Mouse (Mus musculus) hindbrain, embryonic 16.5 days (tissue): ENCODE measurements around the gene Csnk1d. TPM values are rescaled to one million over a fixed set of nuclear protein-coding genes. Genes with fewer than 3 reads are reported as not detected.

Experiments used
- ATAC-seq: fragments of 200-750 bp; cut with Nextera tagmentation; 2 replicates; pipeline ENCODE4 v1.8.0; 2017; ENCODE audit warnings: moderate TSS enrichment, moderate library complexity
- H3K27ac ChIP-seq: fragments of 300-500 bp; sonication (generic); 2 replicates; pipeline ENCODE4 v1.5.1; 2014; ENCODE audit warnings: low read depth, mild to moderate bottlenecking, control low read depth, low read length, moderate library complexity
- H3K27me3 ChIP-seq: fragments of 300-500 bp; sonication (generic); replicated peaks from 2 replicates; pipeline ENCODE4 v1.6.1; 2014; ENCODE audit warnings: low read length; ENCODE audit not compliant: control insufficient read depth, insufficient read depth
- H3K36me3 ChIP-seq: fragments of 300-500 bp; sonication (generic); 2 replicates; pipeline ENCODE4 v1.6.1; 2014; ENCODE audit warnings: mild to moderate bottlenecking, low read length, moderate library complexity, mixed read lengths; ENCODE audit not compliant: control insufficient read depth, insufficient read depth
- H3K4me1 ChIP-seq: fragments of 300-500 bp; sonication (generic); 2 replicates; pipeline ENCODE4 v1.6.1; 2014; ENCODE audit warnings: low read depth, low read length; ENCODE audit not compliant: control insufficient read depth, insufficient read depth
- H3K4me2 ChIP-seq: fragments of 300-500 bp; sonication (generic); 2 replicates; pipeline ENCODE4 v1.6.1; 2014; ENCODE audit warnings: mild to moderate bottlenecking, low read length, control low read depth, moderate library complexity
- H3K4me3 ChIP-seq: fragments of 300-500 bp; sonication (generic); 2 replicates; pipeline ENCODE4 v1.5.1; 2014; ENCODE audit warnings: mild to moderate bottlenecking, low read length, control low read depth, moderate library complexity
- H3K9ac ChIP-seq: fragments of 300-500 bp; sonication (generic); 2 replicates; pipeline ENCODE4 v1.6.1; 2014; ENCODE audit warnings: low read depth, mild to moderate bottlenecking, control low read depth, low read length, moderate library complexity
- H3K9me3 ChIP-seq: fragments of 300-500 bp; sonication (generic); 2 replicates; pipeline ENCODE4 v1.6.1; 2014; ENCODE audit warnings: mild to moderate bottlenecking, low read length, moderate library complexity; ENCODE audit not compliant: control insufficient read depth
- WGBS: fragments of 180-500 bp; shearing (Covaris S2); extraction: QIAGEN DNeasy Blood & Tissue Kit; methylation state at CpG from one replicate; pipeline ENCODE4 v1.1.7; 2014; 5-methylcytosine and 5-hydroxymethylcytosine counted together
- polyA plus RNA-seq: library from polyadenylated mRNA; unstranded; fragments of >200 nt; fragmentation: Nextera tagmentation; extraction: Ambion mirVana; gene quantifications from 2 replicates; pipeline ENCODE4 v1.2.1, GENCODE M21; 2015

Gene Csnk1d
- polyA plus RNA-seq, 1 experiment from 2014 or later: 124 TPM

- WGBS: 58% methylated on average over 19 of the region's 19 CpGs
- Histone ChIP-seq H3K27me3 (no peaks in the 10 kb centered on the region), H3K36me3 (no peaks in the 10 kb centered on the region), H3K4me3 (peak overlapping the region; percentile 9; the same call in 1 of the 2 replicates), H3K9ac (peak overlapping the region; percentile 28; the same call in 1 of the 2 replicates), H3K9me3 (no peaks in the 10 kb centered on the region), H3K4me1 (no peaks in the 10 kb centered on the region), H3K4me2 (peak overlapping the region; percentile 45), H3K27ac (no peak overlapping the region)
- no peak for ATAC-seq
Measured at GRCm38 (mm10) chr11:121014896-121015300, 23.8 kb upstream of the Csnk1d start.

DNA sequence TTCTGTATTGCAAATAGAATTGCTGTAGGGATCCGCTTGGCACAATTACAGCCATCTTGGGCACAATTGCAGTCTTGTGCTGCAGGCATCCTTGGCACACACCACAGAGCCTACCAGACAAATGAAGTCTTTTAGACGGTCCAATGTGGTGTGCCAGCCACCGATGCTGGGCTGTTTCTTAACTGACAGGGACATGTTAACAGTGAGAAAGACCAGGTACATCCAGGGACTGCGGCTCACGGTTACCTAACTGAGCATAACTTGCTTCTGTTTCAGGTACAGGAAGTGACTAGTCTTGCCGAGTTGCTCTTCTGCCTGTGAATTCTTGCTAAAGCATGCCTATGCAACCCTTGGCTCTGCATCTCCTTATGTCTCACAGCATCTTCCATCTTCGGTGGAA is 22.5 kb upstream of the Csnk1d start:
- Histone ChIP-seq H3K9ac (no peak overlapping the region), H3K4me1 (no peaks in the 10 kb centered on the region), H3K36me3 (no peaks in the 10 kb centered on the region), H3K27ac (no peak overlapping the region), H3K27me3 (no peaks in the 10 kb centered on the region), H3K4me3 (no peak overlapping the region), H3K9me3 (no peaks in the 10 kb centered on the region), H3K4me2 (no peak overlapping the region)
- ATAC-seq: no peak
- 76% methylated on average over 7 of the region's 7 CpGs for WGBS

DNA sequence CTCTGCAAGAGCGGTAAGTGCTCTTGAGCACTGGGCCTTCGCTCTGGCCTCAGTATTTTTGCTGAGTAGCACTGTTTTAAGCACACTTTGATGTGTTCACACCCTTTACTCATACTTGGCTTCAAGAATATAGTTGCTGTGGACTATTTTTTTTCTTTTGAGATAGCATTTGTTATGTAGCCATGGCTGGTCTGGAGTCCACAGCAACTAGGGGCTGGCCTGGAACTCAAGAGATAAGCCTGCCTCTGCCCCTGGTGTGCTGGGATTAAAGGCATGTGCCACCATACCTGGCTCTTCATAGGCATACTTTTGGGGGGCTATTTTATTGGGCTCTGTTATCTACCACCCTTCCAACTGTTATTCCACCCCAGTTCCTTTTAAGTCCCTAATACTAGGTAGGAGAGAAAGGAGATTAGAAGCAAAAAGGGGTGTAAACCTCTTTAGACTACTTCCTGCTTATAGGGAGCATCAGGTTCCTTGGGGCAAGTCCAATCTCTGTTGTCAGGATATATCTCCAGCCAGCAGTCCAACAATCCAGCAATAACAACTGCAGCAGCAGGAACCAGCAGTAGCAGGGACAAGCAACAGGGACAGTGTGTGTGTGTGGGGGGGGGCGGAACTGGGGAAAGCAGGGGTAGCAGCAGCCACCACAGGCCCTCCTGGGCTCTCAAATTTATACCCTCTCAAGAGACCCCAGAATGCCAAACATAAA is 19.1 kb upstream of the Csnk1d start:
- Histone ChIP-seq H3K4me1 (no peaks in the 10 kb centered on the region), H3K27ac (no peak overlapping the region), H3K9me3 (no peaks in the 10 kb centered on the region), H3K27me3 (no peaks in the 10 kb centered on the region), H3K9ac (no peak overlapping the region), H3K4me3 (no peak overlapping the region), H3K4me2 (no peak overlapping the region), H3K36me3 (no peaks in the 10 kb centered on the region)
- no peak for ATAC-seq
- WGBS: 92% methylated on average over 3 of the region's 3 CpGs

DNA sequence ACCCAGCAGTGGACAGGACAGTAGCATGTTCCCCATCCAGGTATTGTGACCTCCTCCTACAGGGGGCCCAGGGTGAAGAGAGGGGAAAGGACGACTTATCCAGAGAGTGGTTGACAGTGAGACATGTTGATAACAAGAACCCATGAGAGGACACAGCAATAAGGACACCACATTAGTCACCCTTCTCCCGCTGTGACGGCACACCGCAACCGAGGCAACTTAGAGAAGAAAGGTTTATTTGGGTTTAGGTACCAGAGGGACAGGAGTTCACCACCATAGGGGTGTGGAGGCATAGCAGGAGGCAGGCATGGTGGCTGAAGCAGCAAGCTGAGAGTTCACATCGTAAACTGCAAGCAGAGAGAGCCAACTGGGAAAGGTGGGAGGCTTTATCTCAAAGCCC is 15.1 kb upstream of the Csnk1d start:
- H3K9ac ChIP-seq: no peak overlapping the region
- 83% methylated on average over 6 of the region's 6 CpGs for WGBS
- H3K36me3 ChIP-seq: no peaks in the 10 kb centered on the region
- H3K4me3 ChIP-seq: no peak overlapping the region
- ATAC-seq: no peak
- H3K27ac ChIP-seq: no peak overlapping the region
- no peaks in the 10 kb centered on the region for H3K4me1 ChIP-seq
- no peaks in the 10 kb centered on the region for H3K27me3 ChIP-seq
- no peaks in the 10 kb centered on the region for H3K9me3 ChIP-seq
- H3K4me2 ChIP-seq: no peak overlapping the region

- no peaks in the 10 kb centered on the region for H3K36me3 ChIP-seq
- no peak overlapping the region for H3K9ac ChIP-seq
- no peak for ATAC-seq
- H3K4me1 ChIP-seq: no peaks in the 10 kb centered on the region
- H3K4me2 ChIP-seq: no peak overlapping the region
- no peaks in the 10 kb centered on the region for H3K9me3 ChIP-seq
- H3K27me3 ChIP-seq: no peaks in the 10 kb centered on the region
- no peak overlapping the region for H3K4me3 ChIP-seq
- 46% methylated on average over 5 of the region's 5 CpGs for WGBS
- H3K27ac ChIP-seq: no peak overlapping the region
Measured at GRCm38 (mm10) chr11:121004281-121004680, 13.2 kb upstream of the Csnk1d start.

GRCm38 (mm10) chr11:121001966-121002365 is 10.8 kb upstream of the Csnk1d start:
- no peak for ATAC-seq
- Histone ChIP-seq H3K4me2 (no peak overlapping the region), H3K9ac (no peak overlapping the region), H3K27ac (no peak overlapping the region), H3K4me1 (no peaks in the 10 kb centered on the region), H3K36me3 (no peaks in the 10 kb centered on the region), H3K9me3 (no peaks in the 10 kb centered on the region), H3K27me3 (no peaks in the 10 kb centered on the region), H3K4me3 (no peak overlapping the region)
- 58% methylated on average over 4 of the region's 4 CpGs for WGBS

DNA sequence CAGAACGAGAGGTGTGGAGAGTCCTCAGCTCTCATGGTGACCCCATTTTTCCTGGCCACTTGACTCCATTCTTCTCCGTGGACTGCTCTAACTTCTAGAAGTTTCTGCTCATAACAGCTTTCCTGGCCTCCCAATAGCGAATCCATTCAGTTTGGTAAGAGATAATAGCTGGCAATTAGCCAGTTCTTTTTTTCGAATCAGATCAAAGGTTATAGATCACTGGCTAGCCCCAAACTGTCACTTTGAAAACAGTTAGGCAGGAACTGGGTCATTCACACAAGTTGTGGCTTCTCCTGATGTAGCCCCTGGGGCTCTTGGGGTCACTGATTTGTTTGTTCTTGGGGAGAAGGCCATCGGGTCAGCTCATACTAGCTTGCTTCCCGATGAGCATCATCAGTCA is 3.6 kb upstream of the Csnk1d start:
- no peak overlapping the region for H3K4me2 ChIP-seq
- ATAC-seq: no peak
- no peaks in the 10 kb centered on the region for H3K27me3 ChIP-seq
- H3K9me3 ChIP-seq: no peaks in the 10 kb centered on the region
- 84% methylated on average over 6 of the region's 6 CpGs for WGBS
- H3K9ac ChIP-seq: no peak overlapping the region
- H3K4me3 ChIP-seq: no peak overlapping the region
- H3K27ac ChIP-seq: no peak overlapping the region
- H3K4me1 ChIP-seq: peaks cover 17% of the 10 kb centered on the region
- no peaks in the 10 kb centered on the region for H3K36me3 ChIP-seq

GRCm38 (mm10) chr11:120993586-120993985 is 2.5 kb upstream of the Csnk1d start:
- no peak for ATAC-seq
- H3K27me3 ChIP-seq: no peaks in the 10 kb centered on the region
- no peaks in the 10 kb centered on the region for H3K9me3 ChIP-seq
- H3K4me3 ChIP-seq: no peak overlapping the region
- H3K4me2 ChIP-seq: no peak overlapping the region
- whole genome bisulfite sequencing: 54% methylated on average over 5 of the region's 5 CpGs
- peaks cover 28% of the 10 kb centered on the region for H3K4me1 ChIP-seq
- no peak overlapping the region for H3K27ac ChIP-seq
- no peaks in the 10 kb centered on the region for H3K36me3 ChIP-seq
- H3K9ac ChIP-seq: no peak overlapping the region

- WGBS: 97% methylated on average over 3 of the region's 3 CpGs
Measured at GRCm38 (mm10) chr11:120993080-120993479, 1.9 kb upstream of the Csnk1d start.

More at GRCm38 (mm10) chr11:120993080-120993479, 1.9 kb upstream of the Csnk1d start:
- no peaks in the 10 kb centered on the region for H3K27me3 ChIP-seq
- H3K4me3 ChIP-seq: no peak overlapping the region
- H3K4me2 ChIP-seq: no peak overlapping the region
- H3K4me1 ChIP-seq: peaks cover 33% of the 10 kb centered on the region
- H3K9me3 ChIP-seq: no peaks in the 10 kb centered on the region
- H3K36me3 ChIP-seq: no peaks in the 10 kb centered on the region
- no peak overlapping the region for H3K27ac ChIP-seq
- no peak overlapping the region for H3K9ac ChIP-seq
- ATAC-seq: no peak
